Mouse (Mus musculus): ENCODE measurements around the gene Lmo4. TPM values are rescaled to one million over a fixed set of nuclear protein-coding genes. Genes with fewer than 3 reads are reported as not detected.

Lmo4 gene
- polyA plus RNA-seq, 1 experiment: 39.7 TPM

DNA sequence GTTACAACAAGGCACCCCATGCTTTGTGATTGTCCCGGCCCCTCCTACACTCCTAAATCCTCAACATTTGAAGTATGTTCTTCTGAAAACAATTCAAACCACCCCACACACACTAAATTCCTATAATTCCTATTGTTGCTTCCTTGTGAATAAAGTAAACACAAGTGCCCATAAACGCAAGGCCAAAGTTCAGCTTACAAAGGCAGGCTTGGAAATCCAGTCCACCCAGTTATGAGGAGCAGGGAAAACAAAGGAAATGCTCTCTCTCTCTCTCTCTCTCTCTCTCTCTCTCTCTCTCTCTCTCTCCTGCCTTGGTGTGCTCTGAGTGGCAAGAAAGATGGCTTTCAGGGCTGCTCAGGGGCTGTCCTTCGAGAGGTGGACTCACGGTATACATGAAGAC lies 61.0 kb downstream of the Lmo4 start:
- Histone ChIP-seq H3K79me2 (ENCODE audit: control insufficient read depth, insufficient read depth) (no peaks in the 10 kb centered on the region), H3K4me3 (ENCODE audit: insufficient read depth, poor library complexity, severe bottlenecking) (no peak overlapping the region), H3K27me3 (ENCODE audit: control insufficient read depth, insufficient read depth, insufficient read length) (no peaks in the 10 kb centered on the region), H3K36me3 (ENCODE audit: control insufficient read depth, insufficient read depth) (no peaks in the 10 kb centered on the region), H3K79me3 (ENCODE audit: low read depth) (no peaks in the 10 kb centered on the region), H3ac (ENCODE audit: control insufficient read depth, insufficient read length, low read depth) (no peak overlapping the region)
- TF ChIP-seq CEBPB (IDR thresholded peaks at IDR 0.05; ENCODE audit: low read depth) (no peak), MYOG (IDR thresholded peaks at IDR 0.05; ENCODE audit: control insufficient read depth, extremely low read depth, insufficient read length) (no peak), FOSL1 (IDR thresholded peaks at IDR 0.05; ENCODE audit: insufficient read depth, low read length, poor library complexity, severe bottlenecking) (no peak), MYOD1 (IDR thresholded peaks at IDR 0.05; ENCODE audit: control insufficient read depth, insufficient read length, low read depth) (no peak), MAX (IDR thresholded peaks at IDR 0.05) (no peak), CTCF (IDR thresholded peaks at IDR 0.05; ENCODE audit: control insufficient read depth, insufficient read depth, insufficient read length) (no peak), USF1 (IDR thresholded peaks at IDR 0.05; ENCODE audit: low read depth) (no peak)

DNA sequence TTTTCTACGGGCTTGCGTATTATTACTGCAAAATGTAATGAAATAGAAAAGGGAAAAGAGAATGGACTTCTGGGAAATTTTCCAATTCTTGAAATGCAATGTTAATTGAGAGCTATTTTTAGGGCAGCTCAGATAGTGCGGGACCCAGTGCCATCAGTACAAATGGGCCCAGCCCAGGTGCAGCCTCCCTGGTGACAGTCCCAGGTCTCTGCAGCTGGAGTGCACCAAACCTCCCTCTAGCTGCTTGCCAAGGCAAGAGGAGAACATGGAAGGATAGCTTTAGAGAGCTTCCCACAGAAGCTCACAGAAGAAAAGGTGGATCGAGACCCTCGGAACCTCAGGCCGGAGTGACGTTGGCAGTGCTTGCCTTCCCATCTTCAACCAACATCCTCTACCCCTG lies 62.1 kb downstream of the Lmo4 start:
- H3K36me3 ChIP-seq (ENCODE audit: control insufficient read depth, insufficient read depth): no peaks in the 10 kb centered on the region
- TF ChIP-seq USF1 (IDR thresholded peaks at IDR 0.05; ENCODE audit: low read depth) (no peak), MAX (IDR thresholded peaks at IDR 0.05) (no peak), FOSL1 (IDR thresholded peaks at IDR 0.05; ENCODE audit: insufficient read depth, low read length, poor library complexity, severe bottlenecking) (no peak), CEBPB (IDR thresholded peaks at IDR 0.05; ENCODE audit: low read depth) (no peak), MYOD1 (IDR thresholded peaks at IDR 0.05; ENCODE audit: control insufficient read depth, insufficient read length, low read depth) (no peak), CTCF (IDR thresholded peaks at IDR 0.05; ENCODE audit: control insufficient read depth, insufficient read depth, insufficient read length) (no peak), MYOG (IDR thresholded peaks at IDR 0.05; ENCODE audit: control insufficient read depth, extremely low read depth, insufficient read length) (no peak)
- no peak overlapping the region for H3ac ChIP-seq (ENCODE audit: control insufficient read depth, insufficient read length, low read depth)
- H3K79me3 ChIP-seq (ENCODE audit: low read depth): no peaks in the 10 kb centered on the region
- H3K79me2 ChIP-seq (ENCODE audit: control insufficient read depth, insufficient read depth): no peaks in the 10 kb centered on the region
- H3K4me3 ChIP-seq (ENCODE audit: insufficient read depth, poor library complexity, severe bottlenecking): no peak overlapping the region
- no peaks in the 10 kb centered on the region for H3K27me3 ChIP-seq (ENCODE audit: control insufficient read depth, insufficient read depth, insufficient read length)

DNA sequence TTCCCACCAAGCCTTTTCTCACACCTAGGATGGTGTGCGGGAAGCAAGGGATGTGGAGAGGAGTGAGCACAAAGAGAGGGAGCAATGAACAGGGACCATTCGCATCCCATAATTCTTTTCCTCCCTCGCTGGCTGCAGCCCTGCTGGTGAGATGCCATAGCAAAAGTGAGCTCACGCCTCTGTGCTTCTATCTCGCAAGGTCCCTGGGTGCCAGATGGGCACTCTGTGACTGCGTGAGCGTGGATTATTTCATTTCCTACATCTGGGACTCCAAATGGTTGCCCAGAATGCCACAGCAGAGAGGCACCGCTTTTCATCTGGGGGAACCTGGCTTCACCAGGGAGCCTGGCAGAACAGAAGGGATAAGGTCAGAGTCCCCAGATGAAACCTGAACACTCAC lies 63.2 kb downstream of the Lmo4 start:
- TF ChIP-seq FOSL1 (IDR thresholded peaks at IDR 0.05; ENCODE audit: insufficient read depth, low read length, poor library complexity, severe bottlenecking) (no peak), MYOG (IDR thresholded peaks at IDR 0.05; ENCODE audit: control insufficient read depth, extremely low read depth, insufficient read length) (no peak), MAX (IDR thresholded peaks at IDR 0.05) (no peak), CEBPB (IDR thresholded peaks at IDR 0.05; ENCODE audit: low read depth) (no peak), USF1 (IDR thresholded peaks at IDR 0.05; ENCODE audit: low read depth) (no peak), CTCF (IDR thresholded peaks at IDR 0.05; ENCODE audit: control insufficient read depth, insufficient read depth, insufficient read length) (no peak), MYOD1 (IDR thresholded peaks at IDR 0.05; ENCODE audit: control insufficient read depth, insufficient read length, low read depth) (no peak)
- no peaks in the 10 kb centered on the region for H3K27me3 ChIP-seq (ENCODE audit: control insufficient read depth, insufficient read depth, insufficient read length)
- no peaks in the 10 kb centered on the region for H3K79me3 ChIP-seq (ENCODE audit: low read depth)
- H3K4me3 ChIP-seq (ENCODE audit: insufficient read depth, poor library complexity, severe bottlenecking): no peak overlapping the region
- H3ac ChIP-seq (ENCODE audit: control insufficient read depth, insufficient read length, low read depth): no peak overlapping the region
- no peaks in the 10 kb centered on the region for H3K79me2 ChIP-seq (ENCODE audit: control insufficient read depth, insufficient read depth)
- H3K36me3 ChIP-seq (ENCODE audit: control insufficient read depth, insufficient read depth): no peaks in the 10 kb centered on the region

DNA sequence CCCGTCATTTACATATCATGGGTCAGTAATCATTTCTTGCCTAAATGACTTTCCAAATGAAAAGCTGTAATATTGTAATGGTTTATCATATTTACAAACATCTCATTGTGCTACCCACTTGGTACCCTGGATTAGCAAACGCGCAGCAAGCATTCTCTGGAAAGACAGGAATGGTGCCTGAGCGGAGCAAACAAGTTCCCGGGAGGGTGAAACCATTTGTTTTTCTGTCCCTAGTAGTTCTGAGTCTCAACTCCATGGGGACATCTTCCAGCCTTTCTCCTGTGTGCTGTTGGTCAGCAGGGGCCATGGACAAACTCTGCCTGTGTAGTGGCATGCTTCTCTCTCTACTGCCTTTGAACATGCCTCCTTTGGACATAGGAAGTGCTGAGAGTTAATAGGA lies 64.2 kb downstream of the Lmo4 start:
- Histone ChIP-seq H3K79me3 (ENCODE audit: low read depth) (no peaks in the 10 kb centered on the region), H3K27me3 (ENCODE audit: control insufficient read depth, insufficient read depth, insufficient read length) (no peaks in the 10 kb centered on the region), H3ac (ENCODE audit: control insufficient read depth, insufficient read length, low read depth) (no peak overlapping the region), H3K79me2 (ENCODE audit: control insufficient read depth, insufficient read depth) (no peaks in the 10 kb centered on the region), H3K4me3 (ENCODE audit: insufficient read depth, poor library complexity, severe bottlenecking) (no peak overlapping the region), H3K36me3 (ENCODE audit: control insufficient read depth, insufficient read depth) (no peaks in the 10 kb centered on the region)
- no peak for TF ChIP-seq MYOD1 (IDR thresholded peaks at IDR 0.05; ENCODE audit: control insufficient read depth, insufficient read length, low read depth)
- no peak for TF ChIP-seq CTCF (IDR thresholded peaks at IDR 0.05; ENCODE audit: control insufficient read depth, insufficient read depth, insufficient read length)
- no peak for TF ChIP-seq MYOG (IDR thresholded peaks at IDR 0.05; ENCODE audit: control insufficient read depth, extremely low read depth, insufficient read length)
- TF ChIP-seq MAX (IDR thresholded peaks at IDR 0.05): no peak
- no peak for TF ChIP-seq CEBPB (IDR thresholded peaks at IDR 0.05; ENCODE audit: low read depth)
- TF ChIP-seq USF1 (IDR thresholded peaks at IDR 0.05; ENCODE audit: low read depth): no peak
- no peak for TF ChIP-seq FOSL1 (IDR thresholded peaks at IDR 0.05; ENCODE audit: insufficient read depth, low read length, poor library complexity, severe bottlenecking)

DNA sequence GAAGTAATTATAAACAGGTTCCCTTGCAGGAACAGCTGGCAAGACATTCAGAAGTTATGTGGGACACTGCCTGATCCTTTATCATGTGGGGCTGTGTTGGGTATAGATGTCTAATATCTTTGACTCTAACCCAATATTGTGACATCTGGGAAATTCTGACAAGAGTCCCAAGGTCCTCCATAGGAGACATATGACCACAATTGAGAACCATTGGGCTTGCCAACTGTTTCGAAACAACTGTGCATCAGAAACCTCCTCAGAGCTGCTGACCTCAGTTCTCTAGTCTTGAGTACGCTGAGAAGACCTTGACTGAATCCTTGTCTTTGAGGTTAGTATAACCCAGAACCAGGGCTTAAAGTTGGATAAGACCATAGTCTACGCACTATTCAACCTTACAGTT lies 66.4 kb downstream of the Lmo4 start:
- TF ChIP-seq MAX (IDR thresholded peaks at IDR 0.05) (no peak), CEBPB (IDR thresholded peaks at IDR 0.05; ENCODE audit: low read depth) (no peak), USF1 (IDR thresholded peaks at IDR 0.05; ENCODE audit: low read depth) (no peak), FOSL1 (IDR thresholded peaks at IDR 0.05; ENCODE audit: insufficient read depth, low read length, poor library complexity, severe bottlenecking) (no peak)
- no peak overlapping the region for H3K4me3 ChIP-seq (ENCODE audit: insufficient read depth, poor library complexity, severe bottlenecking)
- no peak overlapping the region for H3ac ChIP-seq (ENCODE audit: control insufficient read depth, insufficient read length, low read depth)
- H3K27me3 ChIP-seq (ENCODE audit: control insufficient read depth, insufficient read depth, insufficient read length): no peaks in the 10 kb centered on the region
- H3K79me2 ChIP-seq (ENCODE audit: control insufficient read depth, insufficient read depth): no peaks in the 10 kb centered on the region
- no peaks in the 10 kb centered on the region for H3K79me3 ChIP-seq (ENCODE audit: low read depth)
- H3K36me3 ChIP-seq (ENCODE audit: control insufficient read depth, insufficient read depth): no peaks in the 10 kb centered on the region
